Mouse (Mus musculus): ENCODE data around the gene Sdhc. TPM values are rescaled to one million over a fixed set of nuclear protein-coding genes. Genes with fewer than 3 reads are reported as not detected.

The Sdhc gene
- polyA plus RNA-seq, 1 experiment from 2014 or later, result 274 TPM

DNA sequence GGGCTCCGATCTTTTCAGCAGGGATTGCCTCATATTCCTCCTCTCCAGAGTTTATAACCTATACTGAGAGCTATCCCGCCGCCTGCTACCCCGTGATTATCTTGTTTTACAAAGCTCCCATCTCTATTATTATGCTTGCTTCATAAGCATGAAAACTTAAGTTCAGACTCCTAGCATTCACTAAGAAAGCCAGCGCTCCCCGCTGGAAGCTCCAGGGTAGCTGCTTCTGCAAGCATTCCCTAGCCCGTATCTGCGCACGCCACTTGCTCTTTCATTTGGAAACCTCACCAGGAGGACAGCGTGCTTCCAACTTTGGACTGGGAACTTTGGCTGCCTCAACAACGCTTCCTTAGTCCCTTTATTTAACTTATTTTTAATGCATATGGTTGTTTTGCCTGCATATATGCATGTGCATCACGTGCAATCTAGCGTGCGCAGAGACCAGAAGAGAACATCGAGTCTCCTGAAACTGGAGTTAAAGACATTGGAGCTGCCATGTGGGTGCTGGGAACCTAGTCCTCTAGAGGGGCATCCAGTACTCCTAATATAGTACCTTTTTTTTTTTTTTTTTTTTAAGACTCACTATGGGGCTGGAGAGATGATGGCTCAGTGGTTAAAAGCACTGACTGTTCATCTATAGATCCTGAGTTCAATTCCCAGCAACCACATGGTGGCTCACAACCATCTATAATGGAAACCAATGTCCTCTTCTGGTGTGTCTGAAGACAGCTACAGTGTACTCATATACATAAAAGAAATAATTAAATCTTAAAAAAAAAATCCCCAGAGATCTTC is 38.4 kb downstream of the Sdhc start:
- Histone ChIP-seq H3K4me1 (peaks cover 15% of the 10 kb centered on the region), H3K4me3 (replicated peaks) (peak overlapping the region; percentile 69), H3K4me2 (replicated peaks) (peak overlapping the region; percentile 69), H3K36me3 (no peaks in the 10 kb centered on the region), H3K9ac (peak overlapping the region; percentile 41), H3K9me3 (replicated peaks) (no peaks in the 10 kb centered on the region), H3K27ac (replicated peaks) (peak overlapping the region; percentile 89), H3K27me3 (no peaks in the 10 kb centered on the region)
- ATAC-seq (ENCODE audit: insufficient number of reproducible peaks, low FRiP score, low TSS enrichment, low read depth), result no peak
- WGBS, result 3% methylated on average over 15 of the region's 15 CpGs

DNA sequence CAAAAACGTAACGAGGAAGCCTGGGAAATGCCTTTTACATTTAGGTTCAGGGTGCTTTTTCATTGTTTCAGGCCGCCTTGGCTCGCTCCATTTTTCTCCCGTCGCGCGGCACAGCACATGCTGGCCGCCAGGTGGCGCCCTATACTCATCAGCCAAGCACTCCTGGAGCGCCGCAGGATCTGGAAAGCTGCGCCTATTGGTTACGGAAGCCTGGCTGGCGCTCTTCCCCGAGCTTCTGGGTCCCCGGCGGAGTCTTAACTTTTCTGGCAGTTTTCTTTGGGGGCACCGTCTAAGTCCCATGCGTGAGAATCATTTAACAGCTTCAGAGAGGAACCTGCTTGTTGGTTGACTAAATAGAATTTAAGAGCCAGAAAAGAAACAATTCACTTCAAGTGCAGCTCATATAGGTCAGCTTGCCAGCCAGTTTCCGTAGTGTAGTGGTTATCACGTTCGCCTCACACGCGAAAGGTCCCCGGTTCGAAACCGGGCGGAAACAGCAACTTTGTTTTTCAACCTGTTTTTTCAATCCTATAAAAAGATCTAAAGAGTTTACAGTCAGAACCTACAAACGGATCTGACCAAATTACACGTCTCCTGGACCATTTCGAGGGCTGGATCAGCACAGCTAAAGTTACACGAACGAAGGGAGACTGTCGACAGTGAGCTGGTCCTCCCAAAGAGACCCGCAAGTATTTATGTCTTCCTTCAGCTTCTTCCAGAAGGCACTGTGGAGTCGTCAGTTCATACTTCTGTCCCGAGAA is 39.2 kb downstream of the Sdhc start:
- H3K4me2 ChIP-seq (replicated peaks), result peak overlapping the region; percentile 69
- H3K27me3 ChIP-seq, result no peaks in the 10 kb centered on the region
- peak; percentile 93 for ATAC-seq (ENCODE audit: insufficient number of reproducible peaks, low FRiP score, low TSS enrichment, low read depth)
- H3K9me3 ChIP-seq (replicated peaks), result no peaks in the 10 kb centered on the region
- peak overlapping the region; percentile 89 for H3K27ac ChIP-seq (replicated peaks)
- no peaks in the 10 kb centered on the region for H3K36me3 ChIP-seq
- H3K4me1 ChIP-seq, result peaks cover 15% of the 10 kb centered on the region
- peak overlapping the region; percentile 69 for H3K4me3 ChIP-seq (replicated peaks)
- WGBS, result under 1% methylated on average over 38 of the region's 38 CpGs
- peak overlapping the region; percentile 41 for H3K9ac ChIP-seq

GRCm38 (mm10) chr1:171110659-171111019 is 39.8 kb downstream of the Sdhc start:
- Histone ChIP-seq H3K4me1 (peaks cover 15% of the 10 kb centered on the region), H3K27me3 (no peaks in the 10 kb centered on the region), H3K27ac (replicated peaks) (peak overlapping the region; percentile 89), H3K9ac (no peak overlapping the region), H3K36me3 (no peaks in the 10 kb centered on the region), H3K9me3 (replicated peaks) (no peaks in the 10 kb centered on the region), H3K4me2 (replicated peaks) (peak overlapping the region; percentile 69), H3K4me3 (replicated peaks) (peak overlapping the region; percentile 69)
- WGBS, result 9% methylated on average over 15 of the region's 15 CpGs
- 0 out of 2 replicates have a peak, but pooled peaks have one; percentile 32 for ATAC-seq (ENCODE audit: insufficient number of reproducible peaks, low FRiP score, low TSS enrichment, low read depth)

GRCm38 (mm10) chr1:171109620-171110019 is 40.8 kb downstream of the Sdhc start:
- 36% methylated on average over 9 of the region's 9 CpGs for WGBS
- peaks cover 15% of the 10 kb centered on the region for H3K4me1 ChIP-seq
- H3K27ac ChIP-seq (replicated peaks), result no peak overlapping the region

GRCm38 (mm10) chr1:171105226-171105625 is 45.2 kb downstream of the Sdhc start:
- 67% methylated on average over 6 of the region's 6 CpGs for WGBS
- H3K36me3 ChIP-seq, result no peaks in the 10 kb centered on the region
- no peaks in the 10 kb centered on the region for H3K27me3 ChIP-seq
- no peak for ATAC-seq (ENCODE audit: insufficient number of reproducible peaks, low FRiP score, low TSS enrichment, low read depth)
- peaks cover 8% of the 10 kb centered on the region; the same call in 1 of the 2 replicates for H3K4me1 ChIP-seq
- H3K4me3 ChIP-seq (replicated peaks), result no peak overlapping the region
- no peak overlapping the region for H3K27ac ChIP-seq (replicated peaks)
- no peak overlapping the region for H3K4me2 ChIP-seq (replicated peaks)
- H3K9ac ChIP-seq, result no peak overlapping the region
- H3K9me3 ChIP-seq (replicated peaks), result no peaks in the 10 kb centered on the region

More at GRCm38 (mm10) chr1:171109620-171110019, 40.8 kb downstream of the Sdhc start:
- Histone ChIP-seq H3K4me2 (replicated peaks) (no peak overlapping the region), H3K36me3 (no peaks in the 10 kb centered on the region), H3K27me3 (no peaks in the 10 kb centered on the region), H3K9ac (no peak overlapping the region), H3K4me3 (replicated peaks) (no peak overlapping the region), H3K9me3 (replicated peaks) (no peaks in the 10 kb centered on the region)
- ATAC-seq (ENCODE audit: insufficient number of reproducible peaks, low FRiP score, low TSS enrichment, low read depth), result no peak

- H3K27me3 ChIP-seq, result no peaks in the 10 kb centered on the region
These were observed 47.1 kb downstream of the Sdhc start for GRCm38 (mm10) chr1:171103179-171103840.

DNA sequence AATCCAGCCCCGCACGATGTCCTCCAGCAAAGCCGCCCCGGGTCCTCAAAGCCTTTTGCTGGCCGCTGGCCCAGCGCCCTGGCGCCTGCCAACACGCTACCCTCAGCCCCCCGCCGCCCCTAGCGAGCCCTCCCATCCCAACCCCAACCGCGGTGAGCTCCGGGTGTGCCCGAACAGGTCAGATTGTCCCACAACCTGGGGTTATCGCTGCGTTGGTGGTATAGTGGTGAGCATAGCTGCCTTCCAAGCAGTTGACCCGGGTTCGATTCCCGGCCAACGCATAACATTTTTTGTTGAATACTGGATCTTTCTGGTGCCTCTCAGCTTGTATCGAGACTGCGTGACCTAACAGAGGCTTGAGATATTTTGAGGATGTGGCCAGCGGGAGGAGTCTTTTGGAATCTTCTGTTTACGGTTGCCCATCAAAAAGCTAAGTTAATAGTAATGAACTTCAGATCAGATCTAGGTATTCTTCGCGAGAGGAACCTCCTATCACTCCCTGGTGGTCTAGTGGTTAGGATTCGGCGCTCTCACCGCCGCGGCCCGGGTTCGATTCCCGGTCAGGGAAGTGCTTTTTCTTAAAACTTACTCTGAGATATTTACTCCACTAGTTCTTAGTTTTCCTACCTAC is 47.7 kb downstream of the Sdhc start:
- H3K27ac ChIP-seq (replicated peaks), result peak overlapping the region; percentile 78

More at GRCm38 (mm10) chr1:171103179-171103840, 47.1 kb downstream of the Sdhc start:
- Histone ChIP-seq H3K27ac (replicated peaks) (peak overlapping the region; percentile 39; the same call in 1 of the 2 replicates), H3K9me3 (replicated peaks) (no peaks in the 10 kb centered on the region), H3K9ac (no peak overlapping the region), H3K4me2 (replicated peaks) (peak overlapping the region; percentile 66), H3K36me3 (no peaks in the 10 kb centered on the region), H3K4me3 (replicated peaks) (peak overlapping the region; percentile 71), H3K4me1 (peaks cover 7% of the 10 kb centered on the region; the same call in 1 of the 2 replicates)
- ATAC-seq (ENCODE audit: insufficient number of reproducible peaks, low FRiP score, low TSS enrichment, low read depth), result no peak
- WGBS, result 8% methylated on average over 10 of the region's 10 CpGs

GRCm38 (mm10) chr1:171101733-171102546 is 48.5 kb downstream of the Sdhc start:
- peaks cover 7% of the 10 kb centered on the region; the same call in 1 of the 2 replicates for H3K4me1 ChIP-seq
- H3K27me3 ChIP-seq, result no peaks in the 10 kb centered on the region
- WGBS, result under 1% methylated on average over 40 of the region's 40 CpGs
- peak; percentile 84 for ATAC-seq (ENCODE audit: insufficient number of reproducible peaks, low FRiP score, low TSS enrichment, low read depth)
- no peaks in the 10 kb centered on the region for H3K9me3 ChIP-seq (replicated peaks)
- H3K4me3 ChIP-seq (replicated peaks), result peak overlapping the region; percentile 71
- no peaks in the 10 kb centered on the region for H3K36me3 ChIP-seq
- H3K27ac ChIP-seq (replicated peaks), result peak overlapping the region; percentile 78; the same call in 1 of the 2 replicates
- H3K9ac ChIP-seq, result peak overlapping the region; percentile 42; the same call in 1 of the 2 replicates
- peak overlapping the region; percentile 66 for H3K4me2 ChIP-seq (replicated peaks)

More for the DNA sequence above, 47.7 kb downstream of the Sdhc start:
- Histone ChIP-seq H3K9me3 (replicated peaks) (no peaks in the 10 kb centered on the region), H3K9ac (peak overlapping the region; percentile 42; the same call in 1 of the 2 replicates), H3K36me3 (no peaks in the 10 kb centered on the region), H3K27me3 (no peaks in the 10 kb centered on the region), H3K4me1 (peaks cover 7% of the 10 kb centered on the region; the same call in 1 of the 2 replicates), H3K4me2 (replicated peaks) (peak overlapping the region; percentile 66), H3K4me3 (replicated peaks) (peak overlapping the region; percentile 71)
- WGBS, result under 1% methylated on average over 35 of the region's 35 CpGs
- ATAC-seq (ENCODE audit: insufficient number of reproducible peaks, low FRiP score, low TSS enrichment, low read depth), result peak; percentile 90

DNA sequence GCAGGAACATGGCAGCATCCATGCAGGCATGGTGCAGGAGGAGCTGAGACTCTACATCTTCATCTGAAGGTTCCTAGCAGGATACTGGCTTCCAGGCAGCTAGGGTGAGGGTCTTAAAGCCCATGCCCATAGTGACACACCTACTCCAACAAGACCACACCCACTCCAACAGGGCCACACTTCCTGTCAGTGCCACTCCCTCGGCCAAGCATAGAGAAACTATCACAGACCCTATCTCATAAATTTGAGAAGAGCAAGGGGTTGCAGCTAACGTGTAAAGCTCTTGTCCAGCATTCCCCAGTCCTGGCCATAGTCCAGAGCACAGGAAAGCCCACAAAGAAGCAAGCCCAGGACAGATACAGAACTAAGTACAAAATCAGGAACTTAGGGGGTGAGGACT is 49.4 kb downstream of the Sdhc start:
- ATAC-seq (ENCODE audit: insufficient number of reproducible peaks, low FRiP score, low TSS enrichment, low read depth), result no peak
- no peak overlapping the region for H3K4me2 ChIP-seq (replicated peaks)
- no peaks in the 10 kb centered on the region for H3K27me3 ChIP-seq
- no peaks in the 10 kb centered on the region for H3K9me3 ChIP-seq (replicated peaks)
- WGBS, result 32% methylated on average over 2 of the region's 2 CpGs
- no peak overlapping the region for H3K9ac ChIP-seq
- H3K4me3 ChIP-seq (replicated peaks), result no peak overlapping the region
- H3K4me1 ChIP-seq, result peaks cover 7% of the 10 kb centered on the region; the same call in 1 of the 2 replicates
- no peaks in the 10 kb centered on the region for H3K36me3 ChIP-seq
- no peak overlapping the region for H3K27ac ChIP-seq (replicated peaks)

DNA sequence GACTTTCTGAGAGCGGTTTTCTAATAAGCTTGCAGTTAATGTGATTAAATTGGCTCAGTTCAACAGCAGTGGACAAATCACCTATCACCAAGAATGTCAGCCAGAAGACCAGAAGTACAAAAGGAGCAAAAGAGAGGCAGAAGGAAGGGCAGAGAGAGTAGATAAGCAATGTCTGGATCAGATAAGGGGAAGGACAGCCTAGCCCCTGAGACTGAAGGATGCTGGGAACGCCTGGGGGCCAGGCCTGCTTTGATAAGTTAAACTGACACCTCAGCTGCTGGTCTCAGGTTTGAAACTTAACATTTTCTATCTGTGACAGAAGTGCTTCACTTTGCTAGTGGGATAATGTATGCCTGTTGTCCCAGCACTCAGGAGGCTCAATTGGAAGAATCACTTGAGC is 52.8 kb downstream of the Sdhc start:
- Histone ChIP-seq H3K4me1 (no peaks in the 10 kb centered on the region), H3K27ac (replicated peaks) (no peak overlapping the region)
- ATAC-seq (ENCODE audit: insufficient number of reproducible peaks, low FRiP score, low TSS enrichment, low read depth), result no peak

More for the DNA sequence above, 52.8 kb downstream of the Sdhc start:
- H3K36me3 ChIP-seq, result no peaks in the 10 kb centered on the region
- H3K27me3 ChIP-seq, result no peaks in the 10 kb centered on the region
- no peak overlapping the region for H3K4me3 ChIP-seq (replicated peaks)
- WGBS, result 23% methylated on average over 2 of the region's 2 CpGs
- no peak overlapping the region for H3K9ac ChIP-seq
- H3K9me3 ChIP-seq (replicated peaks), result no peaks in the 10 kb centered on the region
- H3K4me2 ChIP-seq (replicated peaks), result no peak overlapping the region
